Mouse (Mus musculus) stomach, postnatal 0 days (tissue): ENCODE measurements around the gene Tbc1d14.

Source experiments
- CTCF ChIP-seq: IDR thresholded peaks from 2 replicates; pipeline ENCODE4 v1.5.1; 2016; ENCODE audit warnings: antibody characterized with exemption, low read depth, mild to moderate bottlenecking, moderate library complexity
- EP300 ChIP-seq: optimal IDR thresholded peaks from 2 replicates; pipeline ENCODE3; 2016; ENCODE audit warnings: antibody characterized with exemption

DNA sequence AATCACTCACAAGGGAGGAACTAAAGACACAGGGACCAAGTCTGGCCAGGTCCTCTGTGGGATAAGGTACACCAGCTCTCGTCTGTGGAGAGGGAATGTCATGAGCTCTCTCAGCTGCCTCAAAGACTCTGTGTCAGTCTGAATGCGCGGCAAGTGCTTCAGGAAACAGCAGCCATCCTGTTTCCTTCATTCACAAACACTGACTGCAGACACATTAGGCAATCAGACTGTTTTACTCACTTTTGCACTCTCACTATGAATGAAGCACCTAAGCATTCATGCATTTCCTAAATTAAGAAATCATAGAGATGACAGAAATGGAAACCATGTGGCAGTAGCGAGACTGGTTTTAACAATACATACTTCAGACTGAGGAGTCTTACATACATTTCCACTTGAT lies 25.3 kb upstream of the Tbc1d14 start:
- no peak for TF ChIP-seq CTCF
- no peak for TF ChIP-seq EP300
